Mouse (Mus musculus) olfactory bulb, adult 2 months (tissue): ENCODE results near the gene Cit.

ENCODE experiments used
- CTCF ChIP-seq: fragments of 200-500 bp; IDR thresholded peaks from 2 replicates; pipeline ENCODE4 v1.5.1; 2012; ENCODE audit warnings: low read depth, mild to moderate bottlenecking, low read length, moderate library complexity; ENCODE audit not compliant: insufficient read depth
- POLR2A ChIP-seq: fragments of 200-500 bp; IDR thresholded peaks from 2 replicates; pipeline ENCODE4 v1.6.1; 2012; ENCODE audit warnings: mild to moderate bottlenecking, low read depth, low read length, moderate library complexity; ENCODE audit not compliant: insufficient read depth

- TF ChIP-seq CTCF (no peak), POLR2A (no peak)
Measured at GRCm38 (mm10) chr5:116039706-116040105, 194.6 kb downstream of the Cit start.
